Mouse (Mus musculus): ENCODE measurements around the gene Gm28047.
"Not testable (repeated sequence)": the region's sequence is repeated elsewhere in the genome, so short reads cannot be mapped to it uniquely, and the experiment has no call there.

Gene Gm28047

DNA sequence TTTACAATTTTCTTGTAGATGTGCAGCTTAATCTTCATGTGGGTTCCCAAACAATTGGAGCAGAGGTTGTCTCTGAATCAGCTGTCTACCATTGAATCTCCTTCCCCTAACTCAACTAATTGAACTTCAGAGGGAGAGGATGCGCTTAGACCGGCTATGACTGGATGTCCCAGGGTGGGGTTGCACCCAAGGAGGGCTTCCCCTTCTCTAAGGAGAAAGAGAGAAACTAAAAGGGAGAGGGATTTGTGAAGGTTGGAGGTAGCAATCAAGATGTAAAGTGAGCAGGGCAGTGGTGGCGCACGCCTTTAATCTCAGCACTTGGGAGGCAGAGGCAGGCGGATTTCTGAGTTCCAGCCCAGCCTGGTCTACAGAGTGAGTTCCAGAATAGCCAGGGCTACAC lies 5.4 kb downstream of the Gm28047 start:
- DNase-seq (ENCODE audit: low spot score in 2 of 2) = no peak

DNA sequence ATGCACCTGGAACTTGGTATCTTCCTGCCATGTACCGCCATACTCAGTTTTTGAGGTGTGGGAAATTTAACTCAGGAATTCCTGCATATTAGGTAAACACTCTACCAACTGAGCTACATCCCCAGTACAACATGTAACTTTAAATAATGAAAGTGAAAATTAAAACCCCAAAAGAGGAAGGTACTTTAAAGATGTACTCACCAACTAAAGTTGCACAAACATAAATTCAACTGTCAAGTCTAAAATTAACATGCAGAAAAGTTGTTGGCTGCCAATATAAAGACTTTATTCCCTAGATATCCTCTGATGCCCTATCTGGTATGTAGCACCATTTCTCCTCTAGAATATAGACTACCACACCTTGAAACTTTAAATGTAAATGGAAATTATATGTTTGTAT lies 7.2 kb downstream of the Gm28047 start:
- DNase-seq (ENCODE audit: low spot score in 2 of 2) = no peak

GRCm38 (mm10) chr15:102616174-102616573 lies 8.7 kb downstream of the Gm28047 start:
- DNase-seq (ENCODE audit: low spot score in 2 of 2) = no peak

- DNase-seq (ENCODE audit: low spot score in 2 of 2) = no peak
These were observed 10.6 kb downstream of the Gm28047 start for GRCm38 (mm10) chr15:102614224-102614623.

DNA sequence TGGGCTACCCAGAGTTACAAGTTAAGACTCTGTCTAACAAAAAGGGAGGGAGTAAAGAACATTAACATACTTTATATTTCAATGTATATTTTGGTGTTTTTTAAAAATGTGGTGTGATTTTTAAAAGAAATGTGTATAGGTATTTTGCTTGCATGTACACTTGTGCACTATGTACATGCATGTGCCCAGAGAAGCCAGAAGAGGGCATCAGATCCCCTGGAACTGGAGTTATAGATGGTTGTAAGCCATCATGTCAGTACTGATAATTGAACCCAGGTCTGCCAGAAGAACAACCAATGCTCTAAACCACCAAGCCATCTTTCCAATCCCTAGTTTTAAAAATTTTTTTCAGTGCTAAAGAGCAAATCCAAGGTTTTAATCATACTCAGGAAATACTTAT lies 11.9 kb downstream of the Gm28047 start:
- no peak for DNase-seq (ENCODE audit: low spot score in 2 of 2)

DNA sequence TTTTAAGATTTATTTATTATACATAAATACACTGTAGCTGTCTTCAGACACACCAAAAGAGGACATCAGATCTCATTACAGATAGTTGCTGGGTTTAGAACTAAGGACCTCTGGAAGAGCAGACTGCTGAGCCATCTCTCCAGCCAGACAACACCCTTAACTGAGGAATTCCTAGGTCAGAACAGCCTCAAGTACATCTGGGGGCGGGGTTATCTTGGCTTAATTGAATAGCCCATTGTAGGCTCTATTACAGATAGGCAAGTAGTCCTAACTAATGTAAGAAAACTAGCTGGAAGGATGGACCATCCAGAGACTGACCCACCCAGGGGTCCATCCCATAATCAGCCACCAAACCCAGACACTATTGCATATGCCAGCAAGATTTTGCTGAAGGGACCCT lies 16.3 kb downstream of the Gm28047 start:
- DNase-seq (ENCODE audit: low spot score in 2 of 2) = not testable (repeated sequence)

- DNase-seq (ENCODE audit: low spot score in 2 of 2) = no peak
These were observed 30.7 kb downstream of the Gm28047 start for GRCm38 (mm10) chr15:102593996-102594656.

GRCm38 (mm10) chr15:102592674-102593073 lies 32.2 kb downstream of the Gm28047 start:
- no peak for DNase-seq (ENCODE audit: low spot score in 2 of 2)

- DNase-seq (ENCODE audit: low spot score in 2 of 2) = no peak
These were observed 34.3 kb downstream of the Gm28047 start for GRCm38 (mm10) chr15:102590567-102590966.

DNA sequence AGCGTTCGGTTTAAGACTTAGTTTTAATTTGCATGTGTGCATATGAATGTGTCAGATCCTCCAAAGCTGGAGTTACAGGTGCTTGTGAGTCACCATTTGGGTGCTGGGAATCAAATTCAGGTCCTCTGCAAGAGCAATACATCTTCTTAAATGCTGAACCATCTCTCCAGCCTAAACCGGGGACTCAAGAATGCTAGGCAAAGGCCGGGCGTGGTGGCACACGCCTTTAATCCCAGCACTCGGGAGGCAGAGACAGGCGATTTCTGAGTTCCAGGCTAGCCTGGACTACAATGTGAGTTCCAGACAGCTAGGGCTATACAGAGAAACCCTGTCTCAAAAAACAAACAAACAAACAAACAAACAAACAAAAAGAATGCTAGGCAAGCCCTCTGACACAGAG lies 35.0 kb downstream of the Gm28047 start:
- DNase-seq (ENCODE audit: low spot score in 2 of 2) = no peak

GRCm38 (mm10) chr15:102585501-102585900 lies 39.4 kb downstream of the Gm28047 start:
- no peak for DNase-seq (ENCODE audit: low spot score in 2 of 2)

DNA sequence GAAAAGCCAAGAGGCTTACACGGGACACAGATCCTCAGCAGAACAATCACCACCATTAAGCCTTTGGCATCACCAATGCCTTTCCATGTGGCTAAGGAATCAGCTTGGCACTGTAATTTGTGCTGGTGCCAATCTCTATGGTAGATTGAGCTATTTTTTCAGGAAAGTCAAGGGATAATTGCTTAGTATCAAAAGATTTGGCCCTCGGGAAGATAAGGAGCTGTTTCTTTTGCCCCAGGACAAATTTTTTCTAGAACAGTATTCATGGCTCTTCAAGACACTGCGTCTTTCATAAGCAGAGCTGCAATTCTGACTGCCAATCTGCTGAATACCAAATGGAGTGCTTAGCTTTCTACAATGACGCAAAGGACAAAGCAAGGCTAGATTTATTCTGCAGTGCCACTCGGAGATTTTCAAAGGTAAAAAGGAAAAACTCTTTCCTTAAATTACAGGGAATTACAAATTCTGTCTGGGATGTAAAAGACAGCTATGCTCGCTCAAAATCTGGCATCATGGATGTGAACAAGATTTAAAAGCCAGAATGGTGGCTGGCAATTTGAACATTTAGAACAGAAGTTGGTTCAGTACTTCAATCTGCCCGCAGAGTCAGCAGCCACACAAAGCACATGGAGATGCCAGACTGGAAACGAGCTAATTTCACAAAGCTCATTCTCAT lies 41.0 kb downstream of the Gm28047 start:
- peak; percentile 25 to 56 for DNase-seq (ENCODE audit: low spot score in 2 of 2)

- DNase-seq (ENCODE audit: low spot score in 2 of 2) = no peak
These were observed 43.7 kb downstream of the Gm28047 start for GRCm38 (mm10) chr15:102581205-102581604.

DNA sequence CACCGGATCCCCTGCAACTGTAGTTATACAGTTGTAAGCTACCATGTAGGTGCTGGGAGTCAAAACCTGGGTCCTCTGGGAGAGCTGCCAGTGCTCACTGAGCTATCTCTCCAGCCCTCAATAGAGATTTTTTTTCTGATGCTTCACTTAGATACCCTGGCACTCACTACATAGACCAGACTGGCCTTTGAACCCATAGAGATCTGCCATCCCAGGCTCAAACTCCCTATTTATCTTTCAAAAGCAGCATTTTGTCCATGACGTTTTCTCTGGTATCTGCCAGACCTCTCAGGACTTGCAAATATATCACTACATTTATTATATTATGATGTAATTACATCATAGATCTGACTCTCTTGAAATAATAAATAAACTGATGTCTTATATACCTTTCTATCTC lies 46.5 kb downstream of the Gm28047 start:
- DNase-seq (ENCODE audit: low spot score in 2 of 2) = no peak

DNA sequence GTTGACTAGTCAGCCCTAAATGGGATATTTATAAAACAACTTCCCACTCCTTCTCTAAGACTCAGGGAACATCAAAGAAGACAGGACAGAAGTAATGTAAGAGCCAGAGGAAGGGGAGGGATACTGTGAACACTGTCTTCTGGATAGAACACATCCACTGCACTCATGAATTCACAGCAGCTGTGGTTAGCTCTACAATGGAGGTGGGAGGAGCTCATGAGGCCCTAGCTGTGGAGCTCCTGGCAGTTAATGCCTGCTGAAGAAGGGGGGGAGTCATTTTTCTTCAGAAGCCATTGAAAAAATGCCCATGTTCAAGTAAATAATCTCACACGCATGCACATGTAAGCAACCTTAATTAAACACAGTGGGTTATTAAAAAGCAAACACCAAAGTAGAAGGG lies 47.9 kb downstream of the Gm28047 start:
- DNase-seq (ENCODE audit: low spot score in 2 of 2) = no peak

DNA sequence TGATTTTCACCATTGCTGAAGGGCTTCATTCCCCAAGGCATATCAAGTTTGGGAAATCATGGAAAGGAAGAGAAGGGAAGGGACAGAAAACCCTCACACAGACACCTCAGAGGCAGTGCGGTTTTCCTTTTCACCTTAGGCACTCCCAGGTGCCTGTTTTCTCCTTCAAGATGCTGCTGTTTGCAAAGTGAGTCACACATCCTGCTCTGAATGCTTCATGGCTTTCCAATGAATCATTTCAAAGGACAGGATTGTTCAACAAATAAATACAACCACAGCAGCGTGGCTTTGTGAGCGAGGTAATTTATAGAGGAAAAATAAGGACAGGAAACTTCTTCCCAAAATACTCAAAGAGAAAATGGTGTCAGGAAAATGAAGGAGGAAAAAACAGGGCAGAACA lies 52.8 kb downstream of the Gm28047 start:
- no peak for DNase-seq (ENCODE audit: low spot score in 2 of 2)

- DNase-seq (ENCODE audit: low spot score in 2 of 2) = no peak
These were observed 57.0 kb downstream of the Gm28047 start for GRCm38 (mm10) chr15:102567849-102568248.

- no peak for DNase-seq (ENCODE audit: low spot score in 2 of 2)
These were observed 61.2 kb downstream of the Gm28047 start for GRCm38 (mm10) chr15:102563681-102564080.

DNA sequence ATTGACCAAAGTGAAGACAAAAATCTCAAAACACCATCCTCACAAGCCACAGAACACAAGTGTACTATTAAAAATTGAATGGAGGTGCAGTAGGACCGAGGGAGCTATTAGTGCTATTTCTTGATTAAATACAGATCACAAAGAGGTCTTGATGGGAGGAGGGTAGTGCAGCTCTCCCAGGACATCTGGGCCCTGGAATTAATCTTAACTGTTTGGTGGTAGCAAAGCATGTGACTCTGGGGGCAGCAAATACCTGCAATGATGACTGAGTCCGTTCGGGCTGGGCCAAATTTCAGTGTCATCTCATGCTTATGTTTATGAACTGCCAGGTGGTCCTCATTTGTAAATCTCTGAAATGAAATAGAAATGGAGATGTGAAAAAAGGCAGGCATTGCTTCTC lies 61.8 kb downstream of the Gm28047 start:
- DNase-seq (ENCODE audit: low spot score in 2 of 2) = no peak

DNA sequence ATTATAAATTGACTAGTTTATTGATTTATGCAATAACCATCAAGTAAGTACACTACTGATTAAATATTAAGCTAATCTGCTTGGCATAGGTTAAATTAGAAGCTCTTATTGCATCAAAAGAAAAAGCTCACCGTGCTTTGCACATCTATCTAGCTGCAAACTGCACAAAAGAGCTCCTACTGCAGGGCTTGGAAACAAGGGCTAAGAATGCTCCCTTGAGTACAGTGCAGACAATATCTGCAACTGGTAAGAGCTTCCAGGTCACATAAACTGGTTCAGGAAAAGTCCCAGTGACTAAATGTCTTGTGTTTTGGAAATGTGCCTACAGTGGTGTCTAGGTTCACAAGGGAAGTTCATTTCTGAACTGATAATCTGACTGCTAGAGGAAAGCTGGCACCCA lies 62.4 kb downstream of the Gm28047 start:
- DNase-seq (ENCODE audit: low spot score in 2 of 2) = no peak

GRCm38 (mm10) chr15:102557580-102557979 lies 67.3 kb downstream of the Gm28047 start:
- DNase-seq (ENCODE audit: low spot score in 2 of 2) = no peak

DNA sequence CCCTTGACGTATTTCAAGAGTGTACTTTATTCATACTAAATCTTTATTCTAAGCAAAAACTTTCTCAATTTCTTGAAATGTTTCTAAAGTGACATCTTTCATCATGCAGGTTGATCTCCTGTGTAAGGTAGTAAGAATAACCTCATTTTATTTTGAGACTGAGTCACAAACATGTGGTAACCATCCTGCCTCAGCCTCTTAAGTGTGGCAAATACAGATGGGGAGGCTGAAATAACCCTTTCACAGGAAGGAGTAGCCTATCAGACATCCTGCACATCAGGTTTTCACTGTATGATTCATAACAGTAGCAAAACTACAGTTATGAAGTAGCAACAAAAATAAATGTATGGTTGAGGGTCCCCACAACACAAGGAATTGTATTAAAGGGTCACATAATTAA lies 69.3 kb downstream of the Gm28047 start:
- no peak for DNase-seq (ENCODE audit: low spot score in 2 of 2)

DNA sequence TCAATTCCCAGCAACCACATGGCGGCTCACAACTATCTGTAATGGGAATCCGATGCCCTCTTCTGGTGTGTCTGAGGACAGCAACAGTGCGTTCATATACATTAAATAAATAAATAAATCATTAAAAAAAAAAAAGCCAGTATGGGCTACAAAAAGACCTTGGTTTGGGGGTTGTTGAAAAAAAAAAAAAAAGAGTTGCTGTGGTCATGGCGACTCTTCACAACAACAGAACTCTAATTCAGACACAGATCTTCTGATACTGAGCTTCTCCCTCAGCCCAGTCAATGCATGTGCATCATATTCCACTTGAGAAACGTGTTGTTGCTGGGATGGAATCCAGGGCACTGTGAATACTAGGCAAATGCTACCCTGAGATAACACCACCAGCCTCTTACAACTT lies 72.3 kb downstream of the Gm28047 start:
- DNase-seq (ENCODE audit: low spot score in 2 of 2) = no peak

GRCm38 (mm10) chr15:102547478-102547877 lies 77.4 kb downstream of the Gm28047 start:
- DNase-seq (ENCODE audit: low spot score in 2 of 2) = no peak
